Mouse (Mus musculus) testis, adult 2 months (tissue): ENCODE results near the gene Esp8.
"Not testable (repeated sequence)": the region's sequence is repeated elsewhere in the genome, so short reads cannot be mapped to it uniquely, and the experiment has no call there.

Experiments
- CTCF ChIP-seq: fragments of 200-500 bp; IDR thresholded peaks from 2 replicates; pipeline ENCODE4 v1.5.1; 2012; ENCODE audit warnings: low read depth, mild to moderate bottlenecking, inconsistent platforms, low read length, moderate library complexity; ENCODE audit not compliant: control insufficient read depth, insufficient read depth, insufficient replicate concordance
- POLR2A ChIP-seq: fragments of 200-500 bp; IDR thresholded peaks from 2 replicates; pipeline ENCODE4 v1.6.1; 2012; ENCODE audit warnings: low read depth, mild to moderate bottlenecking, inconsistent platforms, low read length, moderate library complexity; ENCODE audit not compliant: control insufficient read depth

DNA sequence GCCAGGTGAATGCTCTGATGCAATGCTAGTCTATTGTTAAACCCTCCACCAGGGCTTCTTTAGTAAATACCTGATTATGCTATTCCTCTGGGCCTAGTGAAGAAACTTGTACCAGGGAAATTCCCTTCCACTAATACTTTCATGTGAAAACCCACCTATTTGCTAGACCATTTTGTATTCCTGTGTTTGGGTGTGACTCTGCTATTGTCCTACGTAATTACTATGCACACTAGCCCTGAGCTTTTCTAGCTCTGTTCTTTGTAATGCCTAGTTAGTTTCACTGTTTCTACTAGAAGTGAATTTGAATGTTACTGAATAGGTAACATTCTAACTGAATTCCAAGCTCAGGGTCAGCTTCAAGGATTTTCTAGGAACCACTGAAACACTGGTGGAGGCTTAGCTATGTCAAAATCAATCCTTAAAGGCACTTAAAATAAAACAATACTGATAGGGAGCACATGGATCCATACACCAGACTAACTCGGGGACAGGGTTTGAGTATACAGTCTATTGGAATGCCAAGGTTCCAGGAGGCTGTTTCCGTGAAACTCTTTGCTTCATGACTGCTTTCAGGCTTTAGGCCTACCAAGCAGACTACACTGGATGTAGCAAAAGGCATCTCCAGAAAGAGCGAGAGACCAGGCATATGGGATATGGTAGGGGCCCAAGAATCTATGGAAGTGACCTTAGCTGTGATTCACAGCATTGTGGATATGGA is 24.2 kb upstream of the Esp8 start:
- TF ChIP-seq POLR2A, CTCF: not testable (repeated sequence)
